Mouse (Mus musculus): ENCODE measurements around the gene Olfr171.
A peak's percentile ranks its signal among the peaks of the same experiment; 100 is the strongest.
"Not testable (repeated sequence)": the region's sequence is repeated elsewhere in the genome, so short reads cannot be mapped to it uniquely, and the experiment has no call there.

Olfr171 gene

DNA sequence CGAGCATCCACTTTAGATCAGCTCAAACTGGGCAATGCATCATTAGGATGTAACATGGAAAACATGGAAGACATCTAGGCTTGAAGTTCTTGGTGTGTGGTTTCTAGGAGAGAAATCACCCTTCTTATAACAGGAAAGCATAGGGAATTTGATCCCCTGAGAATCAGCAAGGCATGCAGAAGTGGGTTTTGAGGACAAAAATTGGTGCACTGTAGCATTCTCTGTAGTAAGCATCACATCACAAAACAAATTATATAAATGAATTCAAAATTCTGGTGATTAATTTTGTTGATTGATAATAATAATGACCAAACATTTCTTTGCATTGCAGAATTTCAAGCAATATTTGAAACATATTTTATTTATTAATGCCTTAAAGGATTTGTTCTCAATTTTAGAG is at the start of gene Olfr171:
TSS of gene Olfr171 (minus strand) at position 101 of the 400 bp plus-strand sequence.
- DNase-seq (ENCODE audit: inconsistent age in 2 of 2, low spot score in 1 of 2): no peak

DNA sequence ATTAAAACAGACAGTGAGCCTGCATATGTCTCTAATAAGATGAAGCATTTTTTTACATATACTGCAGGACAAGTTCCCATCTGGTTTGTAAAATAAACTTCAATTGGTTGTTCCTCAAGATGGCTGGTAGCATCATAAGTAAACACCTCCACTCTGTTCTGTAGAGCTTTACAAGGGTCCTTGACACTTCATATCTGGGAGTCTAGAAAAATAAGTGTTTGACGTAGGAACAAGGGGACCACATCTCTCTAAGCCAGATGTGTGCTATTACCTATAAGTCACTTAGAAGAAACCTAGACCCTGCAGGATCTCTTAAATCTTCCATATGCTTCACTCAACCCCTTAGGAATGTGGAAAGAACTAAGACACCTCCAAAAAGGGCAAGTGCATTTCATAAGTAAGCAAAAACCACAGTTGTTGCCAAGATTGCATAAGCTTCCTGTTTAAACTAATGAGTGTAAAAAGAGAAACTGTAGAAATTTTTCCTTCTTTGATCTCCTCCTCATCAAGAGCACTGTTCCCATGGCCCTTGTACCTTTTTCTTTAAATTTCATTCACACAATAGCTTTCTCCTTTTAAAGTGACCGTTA is 41.1 kb upstream of the Olfr171 start:
- no peak for DNase-seq (ENCODE audit: inconsistent age in 2 of 2, low spot score in 1 of 2)

DNA sequence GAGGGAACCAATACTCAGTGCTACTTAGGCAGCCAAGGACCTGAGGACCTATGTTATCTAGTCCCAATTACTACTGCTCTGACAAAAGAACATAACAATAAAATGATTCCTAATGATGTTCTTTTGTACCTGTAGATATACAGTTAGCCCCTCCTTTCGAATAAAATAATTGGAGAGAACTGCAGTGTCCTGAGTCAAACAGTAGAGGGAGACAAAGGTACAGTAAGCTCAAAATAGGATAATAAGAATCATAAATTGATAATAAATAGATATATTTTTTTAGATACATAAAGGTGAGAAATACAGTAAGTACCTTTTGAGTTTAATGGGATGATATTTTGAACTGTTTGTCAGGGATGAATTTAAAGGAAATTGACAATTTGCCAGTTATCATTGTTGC is 36.6 kb upstream of the Olfr171 start:
- peak in 1 of 2 experiments; percentile 19 for DNase-seq (ENCODE audit: inconsistent age in 2 of 2, low spot score in 1 of 2)

DNA sequence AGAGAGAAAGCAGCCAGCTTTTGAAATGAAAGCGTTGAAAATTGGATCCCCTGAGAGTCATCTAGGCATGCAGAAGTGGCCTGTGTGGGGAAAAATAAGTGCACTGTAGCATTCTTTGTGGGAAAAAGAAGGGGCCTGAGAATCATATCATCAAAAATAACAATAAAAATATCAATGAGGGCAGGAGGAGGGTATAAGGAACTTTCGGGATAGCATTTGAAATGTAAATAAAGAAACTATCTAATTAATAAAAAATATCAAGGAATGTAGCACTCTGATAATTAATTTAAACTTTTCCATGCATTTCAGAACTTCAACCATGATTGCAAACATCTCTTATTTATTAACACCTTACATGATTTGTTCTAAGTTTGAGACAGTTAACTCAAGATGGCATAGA is 17.9 kb downstream of the Olfr171 start, which contains the start of gene Olfr170:
TSS of gene Olfr170 (minus strand) at position 101 of the 400 bp plus-strand sequence.
- DNase-seq (ENCODE audit: inconsistent age in 2 of 2, low spot score in 1 of 2): not testable (repeated sequence)

DNA sequence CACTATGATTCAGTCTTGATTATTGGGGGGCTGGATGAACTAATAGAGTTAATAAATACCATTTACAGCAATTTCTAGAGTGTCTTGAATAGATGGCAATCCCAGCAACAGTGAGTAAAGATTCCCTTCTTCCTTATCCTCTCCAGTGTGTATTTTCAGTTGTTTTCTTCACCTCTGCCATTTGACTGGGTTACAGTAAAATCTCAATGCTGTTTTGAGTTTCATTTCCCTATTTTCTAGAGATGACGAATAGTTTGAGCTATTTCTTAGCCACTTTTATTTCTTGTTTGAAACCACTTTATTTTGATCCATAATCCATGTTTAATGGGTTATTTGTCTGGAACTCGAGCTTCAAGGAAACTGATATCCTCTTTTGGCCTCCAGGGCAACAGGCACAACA is 26.6 kb downstream of the Olfr171 start:
- no peak for DNase-seq (ENCODE audit: inconsistent age in 2 of 2, low spot score in 1 of 2)

Data from adrenal gland, adult (tissue).